Mouse (Mus musculus) testis, postnatal 10 days (tissue): ENCODE measurements around the gene Palm3.
"Not testable (repeated sequence)": the region's sequence is repeated elsewhere in the genome, so short reads cannot be mapped to it uniquely, and the experiment has no call there.

Experiments
- DNase-seq: peaks from one replicate; pipeline ENCODE4 v3.0.0; 2021; ENCODE audit warnings: low spot score

The Palm3 gene

DNA sequence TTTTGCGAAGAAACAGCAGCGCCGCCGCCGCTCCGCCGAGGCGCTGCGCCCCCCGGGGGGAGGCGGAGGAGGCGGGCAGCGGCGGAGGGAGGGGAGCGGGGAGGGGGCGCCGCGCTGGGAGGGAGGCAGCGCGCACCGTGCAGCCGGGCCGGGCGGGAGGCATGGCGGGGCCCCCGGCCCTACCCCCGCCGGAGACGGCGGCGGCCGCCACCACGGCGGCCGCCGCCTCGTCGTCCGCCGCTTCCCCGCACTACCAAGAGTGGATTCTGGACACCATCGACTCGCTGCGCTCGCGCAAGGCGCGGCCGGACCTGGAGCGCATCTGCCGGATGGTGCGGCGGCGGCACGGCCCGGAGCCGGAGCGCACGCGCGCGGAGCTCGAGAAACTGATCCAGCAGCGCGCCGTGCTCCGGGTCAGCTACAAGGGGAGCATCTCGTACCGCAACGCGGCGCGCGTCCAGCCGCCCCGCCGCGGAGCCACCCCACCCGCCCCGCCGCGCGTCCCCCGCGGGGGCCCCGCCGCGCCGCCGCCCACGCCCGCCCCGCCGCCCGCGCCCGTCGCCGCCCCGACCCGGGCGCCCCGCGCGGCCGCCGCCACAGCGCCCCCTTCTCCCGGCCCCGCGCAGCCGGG, 23.6 kb upstream of the Palm3 start, which contains the start of gene Samd1:
Gene Samd1 (plus strand): TSS at position 162 of the 631 bp plus-strand sequence.
- DNase-seq, result peak; percentile 77

GRCm38 (mm10) chr8:83998231-83999056, 22.8 kb upstream of the Palm3 start:
- DNase-seq, result peak; percentile 71

GRCm38 (mm10) chr8:83999057-83999705, 22.1 kb upstream of the Palm3 start:
- no peak for DNase-seq

DNA sequence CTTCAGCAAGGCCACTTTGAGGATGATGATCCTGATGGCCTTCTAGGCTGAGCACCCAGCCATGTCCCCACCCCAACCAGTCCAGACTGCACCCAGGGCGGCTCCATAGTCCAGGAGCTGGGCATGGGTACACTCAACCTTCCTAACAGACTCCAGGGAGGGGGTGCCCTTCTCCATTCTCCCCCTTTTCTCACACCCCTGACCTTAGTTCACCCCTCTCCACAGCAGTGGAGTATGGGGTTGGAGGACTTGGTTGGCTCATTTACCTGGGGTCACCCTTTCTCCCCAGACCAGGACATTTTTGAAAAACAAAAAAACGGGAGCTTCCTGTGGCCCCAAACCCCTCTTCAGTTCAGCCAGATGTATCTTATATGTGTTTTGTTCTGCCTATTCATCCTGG, 21.4 kb upstream of the Palm3 start:
- no peak for DNase-seq

DNA sequence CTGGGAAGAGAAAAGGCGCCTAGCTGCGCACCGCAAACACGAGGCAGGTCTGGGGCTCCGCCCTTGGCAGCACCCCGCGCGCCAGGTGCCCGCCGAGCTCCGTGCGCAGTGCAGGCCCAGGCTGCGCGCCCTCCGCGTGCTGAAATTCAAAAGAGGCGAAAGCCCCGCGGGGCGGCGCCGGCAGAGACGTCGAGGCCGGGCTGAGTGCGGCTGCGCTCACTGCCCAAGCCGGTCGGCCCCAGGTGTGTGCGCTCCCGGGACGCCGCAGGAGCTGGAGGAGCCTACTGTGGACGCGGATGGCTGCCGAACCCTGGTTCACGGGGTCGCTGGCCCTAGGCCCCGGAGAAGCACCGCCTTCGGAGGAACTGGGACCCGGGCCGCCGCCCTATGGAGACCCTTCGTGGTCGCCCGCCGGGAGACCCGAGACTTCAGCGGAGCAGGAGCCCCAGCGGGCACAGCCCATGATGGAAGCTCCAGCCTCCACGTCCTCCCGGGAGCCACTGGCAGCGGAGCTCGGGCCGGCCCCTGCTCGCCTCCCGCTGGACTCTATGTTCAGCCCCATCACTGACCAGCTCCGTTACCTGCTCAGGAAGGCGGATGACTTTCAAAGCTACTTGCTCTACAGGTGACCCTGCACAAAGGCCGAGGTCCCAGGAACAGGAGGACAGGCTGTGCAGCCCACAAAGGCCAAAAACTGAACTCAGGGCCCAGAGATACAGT, 19.8 kb upstream of the Palm3 start, which contains the start of gene 1700067K01Rik:
Gene 1700067K01Rik (plus strand): TSS at position 222 of the 720 bp plus-strand sequence.
- DNase-seq, result no peak

- DNase-seq, result peak; percentile 50
Measured at GRCm38 (mm10) chr8:84002957-84003611, 18.2 kb upstream of the Palm3 start.

- DNase-seq, result no peak
Measured at GRCm38 (mm10) chr8:84003612-84004246, 17.5 kb upstream of the Palm3 start.

GRCm38 (mm10) chr8:84004533-84005201, 16.6 kb upstream of the Palm3 start:
- peak; percentile 95 for DNase-seq

DNA sequence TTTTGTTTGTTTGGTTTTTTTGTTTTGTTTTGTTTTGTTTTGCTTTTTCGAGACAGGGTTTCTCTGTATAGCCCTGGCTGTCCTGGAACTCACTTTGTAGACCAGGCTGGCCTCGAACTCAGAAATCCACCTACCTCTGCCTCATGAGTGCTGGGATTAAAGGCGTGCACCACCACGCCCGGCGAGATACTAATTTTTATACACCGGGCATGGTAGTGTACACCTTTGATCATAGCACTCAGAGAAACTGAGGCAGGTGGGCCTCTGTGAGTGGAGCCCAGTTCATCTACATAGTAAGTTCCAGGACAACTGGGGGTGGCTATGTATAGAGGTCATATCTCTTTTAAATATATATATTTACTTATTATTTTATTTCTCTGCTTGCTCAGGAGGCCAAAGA, 15.8 kb upstream of the Palm3 start:
- not testable (repeated sequence) for DNase-seq

- DNase-seq, result no peak
Measured at GRCm38 (mm10) chr8:84008362-84008761, 12.9 kb upstream of the Palm3 start.

- DNase-seq, result peak; percentile 93
Measured at GRCm38 (mm10) chr8:84009876-84010275, 11.4 kb upstream of the Palm3 start.

GRCm38 (mm10) chr8:84010625-84011611, 10.4 kb upstream of the Palm3 start:
- DNase-seq, result peak; percentile 88

- no peak for DNase-seq
Measured at GRCm38 (mm10) chr8:84011705-84012498, 9.4 kb upstream of the Palm3 start, which contains the start of gene 2210011C24Rik. 2210011C24Rik (minus strand) TSS chr8:84012171.

GRCm38 (mm10) chr8:84012499-84013165, 8.6 kb upstream of the Palm3 start:
- no peak for DNase-seq

DNA sequence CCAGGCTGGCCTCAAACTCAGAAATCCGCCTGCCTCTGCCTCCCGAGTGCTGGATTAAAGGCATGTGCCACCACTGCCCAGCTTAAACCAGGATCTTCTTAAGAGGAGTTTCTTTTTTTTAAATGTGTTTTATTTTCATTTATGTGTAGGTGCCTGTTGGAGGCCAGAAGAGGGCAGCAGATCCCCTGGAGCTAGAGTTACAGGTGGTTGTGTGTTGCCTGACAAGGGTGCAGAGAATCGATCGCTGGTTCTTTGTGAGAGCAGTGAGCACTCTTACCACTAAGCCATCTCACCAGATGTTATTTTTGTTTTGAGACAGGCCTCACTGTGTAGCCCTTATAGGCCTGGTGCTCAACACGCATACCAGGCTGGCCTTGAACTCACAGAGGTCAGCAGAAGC, 5.4 kb upstream of the Palm3 start:
- DNase-seq, result no peak

- DNase-seq, result no peak
Measured at GRCm38 (mm10) chr8:84019738-84020137, 1.5 kb upstream of the Palm3 start.

DNA sequence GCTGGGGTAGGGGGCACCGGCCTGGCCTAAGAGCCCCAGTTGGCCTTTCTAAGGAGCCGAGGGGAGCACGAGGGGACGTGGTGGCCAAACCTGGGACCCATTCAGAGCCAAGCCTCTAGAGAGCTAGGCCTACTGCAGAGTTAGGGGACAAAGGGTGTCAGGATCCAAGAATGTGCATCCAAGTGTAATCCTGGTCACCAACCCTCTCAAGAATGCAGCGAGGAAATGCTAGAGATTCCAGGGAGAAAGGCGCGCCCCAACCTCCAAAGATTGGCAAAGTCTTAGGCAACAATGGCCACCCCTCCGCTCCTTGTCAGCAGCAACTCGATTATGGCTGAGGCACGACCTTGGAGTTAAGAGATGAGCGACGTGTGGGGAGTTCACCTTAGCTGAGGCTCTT, 298 bp downstream of the Palm3 start:
- DNase-seq, result no peak

DNA sequence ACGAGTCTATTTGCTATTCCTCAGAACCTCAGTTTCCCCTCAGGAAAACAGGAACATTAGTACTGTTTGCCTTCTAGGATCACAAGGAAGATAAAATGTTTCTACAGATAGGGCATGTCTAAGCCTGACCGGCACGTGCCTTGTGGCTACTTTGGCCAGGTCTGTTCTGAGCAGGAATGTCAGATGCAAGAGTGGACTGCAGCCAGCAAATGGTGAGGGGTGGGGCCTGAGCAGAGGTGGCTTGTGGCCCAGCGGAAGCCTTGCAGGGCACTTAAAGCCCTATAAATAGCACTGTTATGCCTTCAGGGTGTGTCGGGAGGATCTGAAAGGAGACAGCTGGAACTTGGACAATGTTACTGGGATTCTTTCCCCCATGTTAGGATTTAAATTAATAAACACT, 1.8 kb downstream of the Palm3 start:
- DNase-seq, result peak; percentile 71
